Comparison of ENCODE assay signal across 22 mouse cellular contexts in genomic region chr13:57643036-57643435, GRCm38 (mm10).
A peak's percentile ranks its signal among the peaks of the same experiment; 100 is the strongest.
DNase-seq lines count a peak whose midpoint lies in the region; ATAC-seq and TF ChIP-seq lines count a peak whose summit lies in the region.
"Had no signal": no experiment of that assay in that cellular context is flagged by ENCODE, and none has a peak within 500 bp of the region (broad histone marks: within the 10 kb centered on the region; RNA-seq: fewer than 3 reads in every experiment).

No protein-coding gene starts in this region.

- peaks cover 13% of the 10 kb centered on the region for H3K4me1 ChIP-seq in forebrain, embryonic 15.5 days
- H3K4me1 ChIP-seq in forebrain, embryonic 14.5 days (ENCODE audit: control insufficient read depth, insufficient read depth, low read length) = peaks cover 5% of the 10 kb centered on the region; the same call in 1 of the 2 replicates
- H3K4me1 ChIP-seq in hindbrain, embryonic 13.5 days (replicated peaks) = peaks cover 11% of the 10 kb centered on the region
- H3K4me1 ChIP-seq in hindbrain, embryonic 12.5 days = no peaks in the 10 kb centered on the region
- H3K4me1 ChIP-seq: embryonic facial prominence, embryonic 12.5 days; embryonic facial prominence, embryonic 15.5 days had no signal

- H3K27me3 ChIP-seq in forebrain, embryonic 15.5 days = no peaks in the 10 kb centered on the region
- H3K27me3 ChIP-seq in forebrain, embryonic 14.5 days (replicated peaks; ENCODE audit: control insufficient read depth, insufficient read depth, low read length) = no peaks in the 10 kb centered on the region
- no peaks in the 10 kb centered on the region for H3K27me3 ChIP-seq in hindbrain, embryonic 13.5 days
- H3K27me3 ChIP-seq in hindbrain, embryonic 12.5 days = no peaks in the 10 kb centered on the region
- H3K27me3 ChIP-seq: embryonic facial prominence, embryonic 12.5 days; embryonic facial prominence, embryonic 15.5 days; forebrain, embryonic 13.5 days had no signal

- no peak for TF ChIP-seq CTCF in brain, embryonic 14.5 days (IDR thresholded peaks at IDR 0.05; ENCODE audit: borderline replicate concordance, extremely low read depth, insufficient read depth, insufficient read length)

- H3K4me3 ChIP-seq in forebrain, embryonic 15.5 days = no peak overlapping the region
- no peak overlapping the region for H3K4me3 ChIP-seq in forebrain, embryonic 14.5 days (ENCODE audit: low read depth, low read length)
- H3K4me3 ChIP-seq in hindbrain, embryonic 13.5 days = no peak overlapping the region
- H3K4me3 ChIP-seq in hindbrain, embryonic 12.5 days = no peak overlapping the region
- H3K4me3 ChIP-seq: embryonic facial prominence, embryonic 12.5 days; embryonic facial prominence, embryonic 15.5 days; forebrain, embryonic 13.5 days; gastrocnemius, adult 2 months had no signal

- WGBS in forebrain, embryonic 15.5 days = 59% methylated on average over 12 of the region's 12 CpGs
- 63% methylated on average over 12 of the region's 12 CpGs for WGBS in forebrain, embryonic 14.5 days
- WGBS in hindbrain, embryonic 13.5 days = 70% methylated on average over 12 of the region's 12 CpGs
- WGBS in hindbrain, embryonic 12.5 days = 80% methylated on average over 12 of the region's 12 CpGs

- H3K9me3 ChIP-seq in forebrain, embryonic 15.5 days = no peaks in the 10 kb centered on the region
- no peaks in the 10 kb centered on the region for H3K9me3 ChIP-seq in forebrain, embryonic 14.5 days (replicated peaks; ENCODE audit: control insufficient read depth, low read length)
- 0 out of 2 replicates have a peak, but pooled peaks cover 3% of the 10 kb centered on the region for H3K9me3 ChIP-seq in hindbrain, embryonic 13.5 days
- no peaks in the 10 kb centered on the region for H3K9me3 ChIP-seq in hindbrain, embryonic 12.5 days (replicated peaks)
- H3K9me3 ChIP-seq: embryonic facial prominence, embryonic 12.5 days; embryonic facial prominence, embryonic 15.5 days; forebrain, embryonic 13.5 days had no signal

- H3K27ac ChIP-seq in forebrain, embryonic 15.5 days (replicated peaks) = peak overlapping the region; percentile 53
- H3K27ac ChIP-seq in forebrain, embryonic 14.5 days (ENCODE audit: low read depth, low read length) = no peak overlapping the region
- peak overlapping the region; percentile 13; the same call in 1 of the 2 replicates for H3K27ac ChIP-seq in hindbrain, embryonic 13.5 days
- H3K27ac ChIP-seq in hindbrain, embryonic 12.5 days = no peak overlapping the region
- H3K27ac ChIP-seq: embryonic facial prominence, embryonic 12.5 days; embryonic facial prominence, embryonic 15.5 days; forebrain, embryonic 13.5 days; gastrocnemius, adult 2 months; hindbrain, embryonic 14.5 days; hindbrain, postnatal 0 days had no signal

- H3K4me2 ChIP-seq in forebrain, embryonic 15.5 days (replicated peaks) = no peak overlapping the region
- H3K4me2 ChIP-seq in forebrain, embryonic 14.5 days (ENCODE audit: low read length) = no peak overlapping the region
- H3K4me2 ChIP-seq in hindbrain, embryonic 13.5 days = no peak overlapping the region
- no peak overlapping the region for H3K4me2 ChIP-seq in hindbrain, embryonic 12.5 days (replicated peaks)
- H3K4me2 ChIP-seq: embryonic facial prominence, embryonic 12.5 days; embryonic facial prominence, embryonic 15.5 days; forebrain, embryonic 13.5 days; heart, embryonic 11.5 days; hindbrain, embryonic 14.5 days had no signal

- no peak overlapping the region for H3K9ac ChIP-seq in forebrain, embryonic 15.5 days (replicated peaks)
- H3K9ac ChIP-seq in forebrain, embryonic 14.5 days (ENCODE audit: low read length) = no peak overlapping the region
- H3K9ac ChIP-seq in hindbrain, embryonic 13.5 days = no peak overlapping the region
- H3K9ac ChIP-seq in hindbrain, embryonic 12.5 days = no peak overlapping the region
- H3K9ac ChIP-seq: embryonic facial prominence, embryonic 12.5 days; embryonic facial prominence, embryonic 15.5 days; forebrain, embryonic 13.5 days; hindbrain, embryonic 14.5 days had no signal

- ATAC-seq in forebrain, embryonic 15.5 days (replicated peaks) = no peak
- ATAC-seq in forebrain, embryonic 14.5 days = no peak
- no peak for ATAC-seq in hindbrain, embryonic 13.5 days (ENCODE audit: low FRiP score)
- ATAC-seq in hindbrain, embryonic 12.5 days (ENCODE audit: low FRiP score) = no peak
- ATAC-seq: CD4-positive, CD25-positive, alpha-beta regulatory T cell, adult 4 months; forebrain, embryonic 13.5 days; hindbrain, postnatal 0 days; inflammation-experienced regulatory T-cells, adult 6 months; intestine, embryonic 16.5 days had no signal

- TF ChIP-seq POLR2A in brain, embryonic 14.5 days (IDR thresholded peaks at IDR 0.05; ENCODE audit: borderline replicate concordance, extremely low read depth, insufficient read depth, insufficient read length, poor library complexity, severe bottlenecking) = no peak

- no peaks in the 10 kb centered on the region for H3K36me3 ChIP-seq in forebrain, embryonic 15.5 days
- no peaks in the 10 kb centered on the region for H3K36me3 ChIP-seq in forebrain, embryonic 14.5 days (ENCODE audit: control insufficient read depth, insufficient read depth, low read length)
- H3K36me3 ChIP-seq in hindbrain, embryonic 13.5 days = no peaks in the 10 kb centered on the region
- H3K36me3 ChIP-seq in hindbrain, embryonic 12.5 days = no peaks in the 10 kb centered on the region
- H3K36me3 ChIP-seq: embryonic facial prominence, embryonic 12.5 days; embryonic facial prominence, embryonic 15.5 days had no signal

- DNase-seq in forebrain, embryonic 14.5 days (ENCODE audit: low spot score) = no peak
- peak; percentile 37 for DNase-seq in brain, adult 2 months (ENCODE audit: low read depth, low spot score)
- DNase-seq in brain, embryonic 14.5 days (ENCODE audit: low read depth) = peak; percentile 60
- DNase-seq: adrenal gland, adult 2 months; adrenal gland, postnatal 14 days; cerebellum, adult 9-11 months; gastrocnemius, adult 2 months; gastrocnemius, postnatal 14 days; heart, adult 11 months; kidney, adult 18-20 months had no signal

Comparison
In these comparisons a context has a peak if more than half of its experiments do, and no peak if none do; other contexts are left out.
1. H3K27ac ChIP-seq: peak in forebrain, embryonic 15.5 days (single experiment) and hindbrain, embryonic 13.5 days (single experiment); none in forebrain, embryonic 14.5 days (single experiment) and hindbrain, embryonic 12.5 days (single experiment).